Mouse (Mus musculus): ENCODE data around the gene Gadd45a. TPM values are rescaled to one million over a fixed set of nuclear protein-coding genes. Genes with fewer than 3 reads are reported as not detected.
"Not testable (repeated sequence)": the region's sequence is repeated elsewhere in the genome, so short reads cannot be mapped to it uniquely, and the experiment has no call there.

Gadd45a gene
- total RNA-seq, 2 experiments from 2014 or later, result 7.2 to 10.5 TPM

DNA sequence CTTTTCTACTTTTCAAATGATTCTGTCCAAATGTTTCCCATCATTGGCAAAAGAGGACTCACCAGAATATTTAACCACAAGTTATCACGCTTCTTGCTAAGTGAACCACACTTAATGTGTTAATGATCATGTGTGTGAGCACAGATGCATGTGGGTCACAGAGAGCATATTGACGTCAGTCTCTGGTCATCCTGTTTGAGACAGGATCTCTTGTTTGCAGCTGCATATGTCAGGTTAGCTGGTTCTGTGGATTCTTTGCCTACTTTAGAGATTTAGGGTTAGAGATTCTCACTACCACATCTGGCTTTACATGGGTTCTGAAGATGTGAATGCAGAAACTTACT lies 12.4 kb upstream of the Gadd45a start:
- no peak for DNase-seq (ENCODE audit: low spot score in 2 of 2)
- intact Hi-C loops (cut with DNase I), result no loop called here

DNA sequence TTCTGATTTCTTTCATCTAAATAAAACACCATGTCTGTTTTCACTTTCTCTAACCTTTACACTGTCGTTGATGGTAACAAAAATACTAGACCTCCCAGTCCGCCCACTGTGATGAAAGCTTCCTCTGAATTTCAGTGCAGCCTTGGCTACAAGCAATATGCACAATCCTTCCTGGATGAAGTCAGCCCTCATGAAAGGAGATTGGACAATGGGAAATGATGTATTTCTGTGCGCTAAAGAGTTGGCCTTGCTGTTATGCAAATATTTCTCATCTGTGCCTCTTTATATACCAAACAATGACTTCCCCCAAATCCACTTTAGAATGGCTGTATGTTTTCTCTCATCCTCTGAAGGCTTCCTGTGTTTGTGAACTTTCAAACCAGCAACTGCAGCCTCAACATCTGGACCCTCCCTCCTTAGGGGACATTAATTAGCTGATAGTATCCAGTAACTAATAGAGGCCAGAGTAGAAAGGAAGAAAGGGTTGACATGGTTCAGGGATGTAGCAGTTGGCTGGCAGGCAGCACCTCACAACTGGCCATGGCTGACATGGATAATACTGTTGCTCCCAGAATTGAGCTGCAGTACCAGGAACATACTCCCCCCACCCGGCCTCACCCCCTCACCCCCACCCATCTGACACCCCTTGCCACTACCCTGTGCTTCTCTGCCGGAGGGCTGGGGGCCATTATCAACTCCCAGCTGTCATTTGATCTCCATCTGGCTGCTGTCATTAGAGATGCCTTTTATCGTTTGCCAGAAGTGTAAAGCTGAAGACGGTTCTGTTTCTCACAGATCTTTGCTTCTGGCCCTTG lies 11.8 kb upstream of the Gadd45a start:
- no peak for DNase-seq (ENCODE audit: low spot score in 2 of 2)
- intact Hi-C loops (cut with DNase I), result no loop called here

DNA sequence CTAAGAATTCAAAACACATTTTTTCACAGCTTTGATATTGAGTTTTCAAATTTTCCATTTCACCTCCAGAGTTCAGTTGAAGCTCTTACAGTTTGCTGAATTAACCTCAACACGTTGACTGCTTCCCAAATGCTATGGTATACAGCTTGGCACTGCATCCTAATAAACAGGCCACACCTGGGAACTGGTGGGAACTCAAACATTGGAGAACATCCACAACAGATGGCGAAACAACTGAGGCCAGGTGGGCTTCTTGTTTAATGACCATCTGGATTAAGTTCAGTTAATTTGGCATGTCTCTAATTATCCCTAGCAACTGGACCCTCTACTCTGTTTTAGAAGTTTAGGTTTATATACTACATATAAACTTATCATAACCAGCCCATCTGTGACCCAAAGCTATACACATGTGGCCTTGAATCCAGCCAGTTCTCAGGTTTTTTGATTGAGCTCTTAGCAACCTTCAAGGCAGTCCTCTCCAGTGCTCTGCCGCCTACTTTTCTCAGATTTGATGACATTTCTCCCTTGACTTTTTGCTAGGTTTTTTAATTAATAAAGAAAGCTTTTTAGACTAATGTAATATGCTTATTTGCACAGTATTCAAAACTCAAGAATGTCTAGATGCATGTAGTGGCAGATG lies 10.9 kb upstream of the Gadd45a start:
- no peak for DNase-seq (ENCODE audit: low spot score in 2 of 2)
- intact Hi-C loops (cut with DNase I), result no loop called here

DNA sequence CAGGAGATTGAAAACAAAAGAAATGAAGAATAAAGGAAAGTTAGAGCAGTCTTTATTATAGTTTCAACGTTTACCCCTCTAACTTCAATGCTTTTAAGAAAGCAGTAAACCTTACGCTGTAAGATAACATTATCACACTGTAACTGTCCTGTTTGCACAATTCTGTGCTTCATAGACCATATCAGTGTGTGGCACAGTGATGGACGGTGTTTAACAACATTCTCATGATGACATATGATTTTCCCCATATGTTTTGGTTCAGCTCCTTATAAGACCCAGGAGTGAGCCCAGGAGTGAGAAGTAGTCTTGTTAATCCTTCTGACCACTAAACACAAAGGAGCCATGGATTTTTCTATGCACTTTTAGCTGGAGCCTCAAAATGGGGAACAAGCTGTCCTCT lies 9.7 kb upstream of the Gadd45a start:
- DNase-seq (ENCODE audit: low spot score in 2 of 2), result no peak
- intact Hi-C loops (cut with DNase I), result no loop called here

DNA sequence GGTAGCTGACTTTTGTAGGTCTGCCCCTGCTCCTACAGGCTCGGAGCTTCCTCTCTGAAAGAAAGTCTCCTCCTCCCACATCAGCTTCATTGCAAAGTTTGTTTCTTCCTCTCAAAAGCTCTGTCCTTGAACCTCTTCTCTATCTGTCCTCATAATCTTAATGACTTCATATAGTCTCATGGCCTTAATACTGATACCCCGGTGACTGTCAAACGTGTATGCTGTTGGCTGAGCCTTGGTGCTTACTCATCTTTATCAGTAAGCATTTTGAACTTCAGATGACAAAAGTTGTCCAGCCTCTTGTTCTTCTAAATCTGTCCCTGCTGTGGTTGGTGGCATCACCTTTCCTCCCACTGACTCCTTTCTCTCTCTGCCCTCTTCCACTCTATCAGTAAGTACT lies 8.2 kb upstream of the Gadd45a start:
- intact Hi-C loops (cut with DNase I), result no loop called here
- DNase-seq (ENCODE audit: low spot score in 2 of 2), result no peak

DNA sequence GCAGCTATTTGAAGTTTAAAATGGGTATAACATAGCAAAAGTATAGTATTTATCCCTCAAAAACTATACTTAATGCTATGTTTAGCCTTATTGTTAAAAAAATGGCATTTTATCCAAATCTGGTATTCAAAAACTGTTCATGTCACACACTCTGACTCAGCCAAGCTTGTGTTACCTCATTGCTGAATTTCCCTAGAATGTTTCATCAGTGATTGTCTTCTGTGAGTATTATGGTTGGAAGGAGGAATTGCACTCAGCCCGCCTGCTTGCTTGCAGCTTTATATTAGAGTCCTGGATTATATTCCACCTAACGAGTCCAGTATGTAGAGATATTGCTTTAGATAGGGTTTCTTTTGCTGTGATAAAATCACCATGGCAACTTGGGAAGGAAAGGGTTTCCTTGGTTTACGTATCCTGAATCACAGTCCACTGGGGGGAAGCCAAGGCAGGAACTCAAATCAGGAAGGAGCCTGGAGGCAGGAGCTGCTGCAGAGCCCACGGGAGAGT lies 3.7 kb upstream of the Gadd45a start:
- intact Hi-C loops (cut with DNase I), result no loop called here
- no peak for DNase-seq (ENCODE audit: low spot score in 2 of 2)

DNA sequence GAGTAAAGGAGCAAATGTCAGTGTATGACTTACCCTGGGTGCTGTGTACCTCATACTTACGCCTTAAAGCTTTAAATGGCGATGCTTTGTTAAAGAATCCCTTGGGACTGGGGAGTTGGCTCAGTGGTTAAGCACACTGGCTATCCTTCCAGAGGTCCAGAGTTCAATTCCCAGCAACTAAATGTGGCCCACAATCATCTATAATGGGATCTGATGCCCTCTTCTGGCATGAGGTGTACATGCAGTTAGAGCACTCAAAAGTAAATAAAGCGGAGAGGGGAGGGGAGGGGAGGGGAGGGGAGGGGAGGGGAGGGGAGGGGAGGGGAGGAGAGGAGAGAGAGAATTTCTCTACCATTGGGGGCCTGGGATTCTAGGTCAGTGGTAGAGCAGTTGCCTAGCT lies 1.7 kb upstream of the Gadd45a start:
- intact Hi-C loops (cut with DNase I), result loop anchor here (5.0 to 10.0 kb wide), 4 partner anchors 77 to 144 kb away; partner anchors contain the start of gene Gng12
- no peak for DNase-seq (ENCODE audit: low spot score in 2 of 2)

DNA sequence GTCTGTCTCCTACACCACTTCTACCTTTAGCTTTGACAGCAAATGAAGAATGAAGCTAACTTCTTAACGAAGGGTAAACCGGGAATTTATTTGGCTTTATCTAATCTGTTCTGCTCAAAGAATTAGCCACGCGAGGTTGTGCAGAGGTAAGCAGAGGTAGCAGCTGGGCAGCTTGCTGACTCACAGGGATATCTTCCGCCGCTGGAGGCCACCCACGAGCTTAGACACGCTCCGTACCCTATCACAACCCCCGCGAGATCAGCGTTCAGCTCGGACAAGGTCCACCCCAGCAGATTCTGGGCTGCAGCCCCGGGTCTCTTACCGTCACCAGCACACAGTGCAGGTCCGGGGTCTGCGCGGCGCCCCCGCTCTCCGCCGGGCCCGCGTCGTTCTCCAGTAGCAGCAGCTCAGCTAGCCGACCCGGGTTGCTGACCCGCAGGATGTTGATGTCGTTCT lies 873 bp downstream of the Gadd45a start:
- intact Hi-C loops (cut with DNase I), result loop anchor here (5.0 to 10.0 kb wide), 4 partner anchors 74 to 142 kb away; partner anchors contain the start of gene Gng12

DNA sequence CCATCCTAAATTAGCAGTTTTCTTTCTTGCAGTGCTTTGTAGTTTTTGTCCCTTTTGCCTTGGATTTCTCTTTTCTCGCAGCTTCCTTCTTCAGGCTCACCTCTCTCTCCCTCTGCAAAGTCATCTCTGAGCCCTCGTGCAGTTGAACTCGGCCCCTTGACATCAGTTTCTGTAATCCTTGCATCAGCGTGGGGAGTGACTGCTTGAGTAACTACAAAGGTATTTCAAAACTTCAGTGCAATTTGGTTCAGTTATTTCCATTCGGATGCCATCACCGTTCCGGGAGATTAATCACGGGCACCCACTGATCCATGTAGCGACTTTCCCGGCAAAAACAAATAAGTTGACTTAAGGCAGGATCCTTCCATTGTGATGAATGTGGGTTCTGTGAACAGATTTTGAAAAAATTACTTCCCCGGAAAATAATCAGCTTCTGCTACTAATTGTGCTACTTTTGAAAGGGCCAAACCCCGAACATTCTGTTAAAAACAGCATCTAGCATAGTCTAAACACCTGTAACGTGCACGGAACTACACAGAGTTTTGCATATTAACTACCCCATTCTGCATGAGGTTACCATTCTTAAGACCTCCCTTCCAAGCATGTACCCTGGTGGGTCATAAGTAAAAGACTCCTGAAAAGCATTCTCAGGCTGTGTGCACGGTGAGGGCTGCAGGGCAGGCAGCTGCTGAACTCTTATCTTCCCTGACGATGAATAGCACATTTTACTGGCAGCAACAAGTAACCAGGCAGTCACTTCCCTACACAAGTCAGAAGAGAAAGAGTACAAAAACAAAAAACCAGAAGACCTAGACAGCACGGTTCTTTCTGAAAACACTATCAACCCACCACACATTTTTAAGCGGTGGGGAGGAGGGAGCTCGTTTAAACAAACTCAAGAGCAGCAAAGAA lies 1.6 kb downstream of the Gadd45a start:
- no peak for DNase-seq (ENCODE audit: low spot score in 2 of 2)
- intact Hi-C loops (cut with DNase I), result loop anchor here (5.0 to 10.0 kb wide), 4 partner anchors 73 to 141 kb away; partner anchors contain the start of gene Gng12

More for the DNA sequence above, 873 bp downstream of the Gadd45a start:
- DNase-seq (ENCODE audit: low spot score in 2 of 2), result peak; percentile 61 to 79

DNA sequence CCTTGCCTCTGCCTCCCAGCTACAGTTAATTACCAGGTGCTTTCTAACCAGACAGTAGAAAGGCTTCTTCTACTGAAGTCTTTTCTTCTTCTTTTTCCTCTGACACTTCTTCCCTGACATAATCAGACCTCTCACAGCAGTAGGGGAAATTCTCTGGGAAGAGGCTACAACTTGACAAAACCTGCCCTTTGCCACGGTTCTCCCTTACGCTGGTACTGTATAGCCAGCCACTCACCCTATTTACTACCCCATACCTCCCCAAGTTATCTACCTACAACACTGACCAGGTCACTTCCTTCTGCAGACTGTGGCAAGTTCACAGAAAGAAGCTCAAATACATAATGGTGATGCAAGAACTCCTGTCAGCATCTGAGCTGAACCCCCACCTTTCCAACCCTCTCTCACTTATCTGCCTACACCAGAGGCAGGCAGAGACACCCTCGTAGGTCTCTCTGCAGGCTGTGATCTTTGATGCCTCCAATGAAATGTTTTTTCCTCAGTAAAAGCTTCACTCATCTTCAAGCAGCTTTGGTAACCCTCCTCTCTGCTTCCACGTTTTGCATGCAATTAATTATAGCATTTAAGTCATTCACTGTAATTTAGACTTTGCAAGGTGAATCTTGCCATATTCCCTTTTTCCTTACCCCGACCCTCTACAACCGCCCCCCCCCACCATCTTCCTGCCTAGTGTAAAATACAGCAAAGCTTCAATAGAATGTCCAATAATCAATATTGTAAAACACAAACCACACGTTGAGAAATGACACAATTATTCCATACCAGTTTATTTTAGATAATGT lies 2.7 kb downstream of the Gadd45a start:
- intact Hi-C loops (cut with DNase I), result loop anchor here (5.0 to 10.0 kb wide), 4 partner anchors 72 to 140 kb away; partner anchors contain the start of gene Gng12
- no peak for DNase-seq (ENCODE audit: low spot score in 2 of 2)

DNA sequence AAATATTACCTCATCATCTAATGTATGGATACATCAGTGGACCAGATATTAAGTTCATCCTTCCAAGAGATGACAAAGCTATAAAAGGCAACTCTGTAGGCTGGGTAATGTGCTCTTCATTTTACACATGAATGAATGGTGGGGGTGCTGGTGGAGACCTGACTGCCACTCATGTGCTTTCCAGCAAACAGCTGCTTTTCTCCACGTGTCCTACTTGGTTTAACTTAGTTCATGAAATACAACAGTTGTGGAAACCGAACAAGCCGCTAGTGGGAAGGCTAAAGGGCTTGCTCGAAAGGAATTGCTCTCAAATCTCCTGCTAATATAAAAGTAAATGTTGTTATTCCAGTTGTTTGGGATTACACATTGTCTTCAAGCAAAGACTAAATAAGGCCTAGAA lies 3.7 kb downstream of the Gadd45a start:
- intact Hi-C loops (cut with DNase I), result loop anchor here (10.0 kb wide), 1 partner anchor 139 kb away; the partner anchor contains the start of gene Gng12
- DNase-seq (ENCODE audit: low spot score in 2 of 2), result no peak

DNA sequence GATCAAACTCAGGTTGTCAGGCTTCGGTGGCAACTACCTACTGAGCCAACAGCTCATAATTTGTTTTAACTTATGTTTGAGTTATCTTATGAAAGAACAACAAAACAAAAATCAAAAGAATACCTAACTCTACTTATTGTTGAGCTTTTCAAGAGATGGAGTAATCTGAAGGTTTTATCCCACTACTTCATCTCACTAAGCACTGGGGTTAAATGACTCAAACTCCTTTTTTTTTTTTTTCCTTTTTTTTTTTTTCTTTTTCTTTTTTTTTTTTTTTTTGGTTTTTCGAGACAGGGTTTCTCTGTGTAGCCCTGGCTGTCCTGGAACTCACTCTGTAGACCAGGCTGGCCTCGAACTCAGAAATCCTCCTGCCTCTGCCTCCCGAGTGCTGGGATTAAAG lies 4.3 kb downstream of the Gadd45a start:
- intact Hi-C loops (cut with DNase I), result loop anchor here (10.0 kb wide), 1 partner anchor 138 kb away; the partner anchor contains the start of gene Gng12
- not testable (repeated sequence) for DNase-seq (ENCODE audit: low spot score in 2 of 2)

DNA sequence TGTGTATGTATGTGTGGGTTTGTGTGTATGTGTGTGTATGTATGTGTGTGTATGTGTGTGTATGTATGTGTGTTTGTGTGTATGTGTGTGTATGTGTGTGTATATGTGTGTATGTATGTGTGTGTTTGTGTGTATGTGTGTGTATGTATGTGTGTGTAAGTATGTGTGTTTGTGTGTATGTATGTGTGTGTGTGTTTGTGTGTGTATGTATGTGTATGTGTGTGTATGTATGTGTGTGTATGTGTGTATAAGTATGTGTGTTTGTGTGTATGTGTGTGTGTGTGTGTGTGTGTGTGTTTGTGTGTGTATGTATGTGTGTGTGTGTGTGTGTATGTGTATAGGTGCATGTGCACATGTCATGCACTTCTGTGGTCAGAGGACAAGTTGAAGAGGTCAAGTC lies 4.7 kb downstream of the Gadd45a start:
- not testable (repeated sequence) for DNase-seq (ENCODE audit: low spot score in 2 of 2)
- intact Hi-C loops (cut with DNase I), result loop anchor here (10.0 kb wide), 1 partner anchor 138 kb away; the partner anchor contains the start of gene Gng12

DNA sequence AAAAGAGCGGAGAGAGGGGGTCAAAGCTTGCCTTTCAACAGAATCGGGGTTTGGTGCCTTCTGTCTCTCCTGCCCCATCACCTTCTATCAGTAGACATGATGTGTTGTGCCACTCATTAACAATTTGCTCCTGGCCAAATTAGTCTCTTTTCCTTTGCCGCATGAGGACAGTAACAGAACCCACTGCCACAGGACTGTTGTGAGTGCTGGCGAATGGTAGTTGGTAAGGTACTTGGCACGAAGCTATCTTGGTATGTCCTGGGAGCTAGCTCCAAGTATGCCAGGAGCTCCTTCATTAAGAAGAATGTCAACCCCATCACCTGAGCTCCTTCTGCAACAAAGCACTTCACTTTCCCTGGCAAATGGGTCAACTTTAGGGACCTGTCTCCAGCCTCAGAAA lies 6.4 kb downstream of the Gadd45a start:
- intact Hi-C loops (cut with DNase I), result loop anchor here (10.0 kb wide), 1 partner anchor 136 kb away; the partner anchor contains the start of gene Gng12
- DNase-seq (ENCODE audit: low spot score in 2 of 2), result no peak

DNA sequence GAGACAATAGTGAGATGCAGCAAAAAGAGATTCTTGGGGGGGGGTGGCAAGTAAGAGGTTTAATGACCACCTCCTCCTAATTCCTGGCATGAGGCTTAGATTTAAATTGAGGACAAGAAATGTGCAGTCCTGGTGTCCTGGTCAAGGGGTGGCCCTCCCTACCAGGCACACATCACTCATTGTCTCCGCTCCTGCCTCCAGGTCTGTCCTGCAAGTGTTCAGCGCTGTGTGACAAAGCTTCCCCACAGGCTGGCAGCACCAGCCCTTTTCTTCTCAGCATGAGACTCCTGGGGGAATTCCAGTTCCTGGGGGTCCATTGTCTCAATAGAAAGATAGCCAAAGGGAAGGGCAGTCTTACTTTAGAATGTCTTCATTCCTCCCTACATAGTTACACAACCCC lies 6.8 kb downstream of the Gadd45a start:
- DNase-seq (ENCODE audit: low spot score in 2 of 2), result no peak
- intact Hi-C loops (cut with DNase I), result loop anchor here (10.0 kb wide), 1 partner anchor 136 kb away; the partner anchor contains the start of gene Gng12

DNA sequence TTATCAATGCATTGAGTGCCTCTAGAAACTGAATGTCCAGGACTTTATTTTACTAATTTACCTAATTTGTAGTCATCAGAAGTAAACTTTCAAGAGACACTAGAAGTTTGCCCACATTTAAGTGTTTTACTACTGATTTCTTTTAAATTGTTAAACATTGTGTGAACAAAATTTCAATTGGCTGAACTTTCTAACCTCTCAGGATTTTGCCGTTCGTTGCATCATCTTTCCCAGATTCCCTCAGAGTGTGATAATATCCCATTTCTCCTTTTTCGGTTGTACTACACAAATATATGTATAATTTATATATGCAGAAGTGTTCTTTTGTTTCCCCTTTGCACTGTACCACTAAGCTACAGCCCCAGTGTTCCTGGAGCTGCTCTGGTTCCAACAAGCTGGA lies 7.3 kb downstream of the Gadd45a start:
- intact Hi-C loops (cut with DNase I), result loop anchor here (10.0 kb wide), 1 partner anchor 135 kb away; the partner anchor contains the start of gene Gng12
- DNase-seq (ENCODE audit: low spot score in 2 of 2), result no peak

DNA sequence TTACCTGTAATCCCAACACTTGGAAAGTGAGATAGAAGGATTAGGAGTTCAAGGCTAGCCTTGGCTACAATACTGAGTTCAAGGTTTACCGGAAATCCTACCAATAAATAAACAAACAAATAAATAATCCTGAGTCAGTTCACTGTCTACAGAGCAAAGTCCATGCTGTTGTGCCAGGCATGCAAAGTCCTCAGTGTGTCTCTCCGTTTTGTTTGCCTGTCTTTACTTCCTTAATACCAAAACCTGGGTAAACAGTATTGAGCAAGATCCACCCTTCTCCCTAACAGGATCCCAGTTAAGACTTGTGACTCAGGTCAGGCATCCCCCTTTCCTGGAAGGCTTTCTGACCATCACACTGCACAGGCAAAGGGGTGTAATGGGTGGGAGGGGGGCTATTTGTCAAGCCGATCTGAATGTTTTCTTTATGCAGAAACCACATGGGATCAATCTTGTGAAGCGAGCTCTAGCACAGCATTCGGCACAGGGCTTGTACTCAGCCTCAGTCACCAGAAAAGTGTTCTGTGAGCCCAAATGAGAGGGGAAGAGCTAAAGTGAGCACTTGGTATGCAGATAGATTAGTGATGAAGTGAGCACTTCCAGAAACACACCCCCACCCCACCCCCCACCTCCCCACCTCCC lies 7.8 kb downstream of the Gadd45a start:
- intact Hi-C loops (cut with DNase I), result no loop called here
- no peak for DNase-seq (ENCODE audit: low spot score in 2 of 2)

All from left cerebral cortex, postnatal 36 days (tissue).